Mouse (Mus musculus) limb, embryonic 10.5 days (tissue): ENCODE measurements at regions not wholly inside any gene's neighbourhood (a gene's known extent, or its start where the extent isn't known, plus 50 kb on each side); places are given as distances from the start of the nearest gene placed in this dataset.

Experiments
- DNase-seq: peaks from one replicate; pipeline ENCODE4 v3.0.0-alpha.2; 2017; ENCODE audit warnings: low spot score
- H3K27ac ChIP-seq: fragments of 300-500 bp; sonication (generic); 2 replicates; pipeline ENCODE4 v1.5.1; 2016; ENCODE audit warnings: mild to moderate bottlenecking
- H3K27me3 ChIP-seq: fragments of 300-500 bp; sonication (generic); 2 replicates; pipeline ENCODE4 v1.6.1; 2016; ENCODE audit warnings: low read depth, mild to moderate bottlenecking; ENCODE audit not compliant: poor library complexity, severe bottlenecking
- H3K36me3 ChIP-seq: fragments of 300-500 bp; sonication (generic); 2 replicates; pipeline ENCODE4 v1.6.1; 2016; ENCODE audit warnings: mild to moderate bottlenecking, moderate library complexity
- H3K4me1 ChIP-seq: fragments of 300-500 bp; sonication (generic); 2 replicates; pipeline ENCODE4 v1.6.1; 2016
- H3K4me3 ChIP-seq: fragments of 300-500 bp; sonication (generic); 2 replicates; pipeline ENCODE4 v1.5.1; 2016; ENCODE audit warnings: mild to moderate bottlenecking, moderate library complexity
- H3K9me3 ChIP-seq: fragments of 300-500 bp; sonication (generic); replicated peaks from 2 replicates; pipeline ENCODE4 v1.6.1; 2016; ENCODE audit warnings: mild to moderate bottlenecking
- WGBS: fragments of 180-500 bp; shearing (Covaris S2); methylation state at CpG from one replicate; pipeline ENCODE4 v1.1.7; 2016; 5-methylcytosine and 5-hydroxymethylcytosine counted together

- Histone ChIP-seq H3K9me3 (no peaks in the 10 kb centered on the region), H3K4me1 (no peaks in the 10 kb centered on the region), H3K27me3 (no peaks in the 10 kb centered on the region), H3K36me3 (no peaks in the 10 kb centered on the region), H3K27ac (no peak overlapping the region), H3K4me3 (no peak overlapping the region)
- DNase-seq, result no peak
Measured at GRCm38 (mm10) chr13:69343806-69344205, 189.7 kb upstream of the Nsun2 start.

DNA sequence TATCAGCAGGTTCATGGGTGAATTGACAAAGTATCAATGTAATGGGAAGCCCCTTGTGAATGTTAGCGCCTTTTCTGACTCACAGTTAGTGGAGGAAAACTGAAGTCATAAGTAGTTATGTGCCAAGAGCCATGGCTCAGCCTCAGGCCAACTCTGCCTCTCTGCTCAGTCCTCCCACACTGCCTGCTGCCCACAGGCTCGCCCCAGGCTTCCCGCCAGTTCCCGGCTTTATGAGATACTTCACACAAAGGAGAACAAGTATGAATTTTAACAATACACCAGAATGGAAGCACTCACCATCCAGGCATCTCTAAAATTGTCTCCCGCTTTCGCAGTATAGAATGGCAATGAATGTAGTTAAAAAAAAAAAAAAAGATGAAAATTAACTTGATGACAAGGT, 176.1 kb upstream of the Nsun2 start:
- no peak for DNase-seq
- no peaks in the 10 kb centered on the region for H3K27me3 ChIP-seq
- no peak overlapping the region for H3K27ac ChIP-seq
- no peaks in the 10 kb centered on the region for H3K4me1 ChIP-seq
- H3K4me3 ChIP-seq, result no peak overlapping the region
- 90% methylated on average over 6 of the region's 6 CpGs for WGBS
- no peaks in the 10 kb centered on the region for H3K36me3 ChIP-seq
- H3K9me3 ChIP-seq, result no peaks in the 10 kb centered on the region

GRCm38 (mm10) chr13:69365880-69366490, 167.6 kb upstream of the Nsun2 start:
- Histone ChIP-seq H3K9me3 (no peaks in the 10 kb centered on the region), H3K27ac (no peak overlapping the region), H3K4me3 (no peak overlapping the region), H3K36me3 (no peaks in the 10 kb centered on the region), H3K27me3 (no peaks in the 10 kb centered on the region), H3K4me1 (no peaks in the 10 kb centered on the region)
- DNase-seq, result no peak
- 75% methylated on average over 1 of the region's 1 CpGs for WGBS

- H3K27ac ChIP-seq, result no peak overlapping the region
Measured at GRCm38 (mm10) chr13:69373101-69373815, 160.3 kb upstream of the Nsun2 start.

GRCm38 (mm10) chr13:69373816-69374142, 159.8 kb upstream of the Nsun2 start:
- Histone ChIP-seq H3K36me3 (no peaks in the 10 kb centered on the region), H3K4me1 (no peaks in the 10 kb centered on the region), H3K9me3 (no peaks in the 10 kb centered on the region), H3K27ac (no peak overlapping the region), H3K27me3 (no peaks in the 10 kb centered on the region), H3K4me3 (no peak overlapping the region)
- 69% methylated on average over 1 of the region's 1 CpGs for WGBS
- no peak for DNase-seq

More at GRCm38 (mm10) chr13:69373101-69373815, 160.3 kb upstream of the Nsun2 start:
- WGBS, result 88% methylated on average over 6 of the region's 6 CpGs
- Histone ChIP-seq H3K36me3 (no peaks in the 10 kb centered on the region), H3K4me3 (no peak overlapping the region), H3K4me1 (no peaks in the 10 kb centered on the region), H3K9me3 (no peaks in the 10 kb centered on the region), H3K27me3 (no peaks in the 10 kb centered on the region)
- no peak for DNase-seq

GRCm38 (mm10) chr13:69380403-69380802, 153.1 kb upstream of the Nsun2 start:
- DNase-seq, result no peak
- Histone ChIP-seq H3K27me3 (no peaks in the 10 kb centered on the region), H3K27ac (no peak overlapping the region), H3K36me3 (no peaks in the 10 kb centered on the region), H3K4me1 (no peaks in the 10 kb centered on the region), H3K9me3 (no peaks in the 10 kb centered on the region), H3K4me3 (no peak overlapping the region)
- 78% methylated on average over 4 of the region's 4 CpGs for WGBS

DNA sequence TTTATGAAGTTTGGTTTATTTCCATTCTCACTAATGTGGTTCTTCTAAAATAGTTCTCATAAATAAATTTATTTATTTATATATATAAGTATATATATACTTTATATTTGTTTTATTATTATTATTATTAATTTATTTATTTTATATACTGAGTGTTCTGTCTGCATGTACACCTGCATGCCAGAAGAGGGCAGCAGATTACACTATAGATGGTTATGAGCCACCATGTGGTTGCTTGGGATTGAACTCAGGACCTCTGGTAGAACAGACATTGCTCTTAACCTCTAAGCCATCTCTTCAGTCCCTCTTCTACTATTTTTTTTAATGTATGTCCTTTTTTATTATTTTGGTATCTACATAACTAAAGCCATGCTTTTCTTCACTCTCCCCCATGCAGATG, 148.8 kb upstream of the Nsun2 start:
- Histone ChIP-seq H3K36me3 (no peaks in the 10 kb centered on the region), H3K27me3 (no peaks in the 10 kb centered on the region), H3K9me3 (no peaks in the 10 kb centered on the region), H3K4me1 (no peaks in the 10 kb centered on the region), H3K4me3 (no peak overlapping the region), H3K27ac (no peak overlapping the region)
- no peak for DNase-seq

GRCm38 (mm10) chr13:69392917-69393827, 140.4 kb upstream of the Nsun2 start:
- WGBS, result 86% methylated on average over 11 of the region's 11 CpGs
- no peak for DNase-seq
- no peaks in the 10 kb centered on the region for H3K9me3 ChIP-seq

DNA sequence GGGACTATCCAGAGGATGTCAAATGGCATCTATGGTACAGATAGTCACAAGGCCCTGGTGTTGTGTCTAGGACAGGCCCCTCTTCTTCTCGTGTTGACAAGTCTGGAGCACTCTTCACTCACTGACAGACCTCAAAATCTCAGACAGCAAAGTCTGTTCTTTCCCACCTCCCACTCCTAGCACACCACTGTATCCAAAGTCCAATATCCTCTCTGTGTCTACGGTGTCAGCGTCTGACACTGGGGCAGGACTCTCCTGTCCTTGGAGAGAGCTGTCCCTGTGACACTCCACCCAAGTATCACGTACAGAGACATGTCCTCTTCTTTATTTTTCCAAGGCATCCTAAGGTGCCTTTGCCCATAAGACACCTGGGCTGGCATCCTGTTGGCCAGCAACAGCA, 139.0 kb upstream of the Nsun2 start:
- Histone ChIP-seq H3K9me3 (no peaks in the 10 kb centered on the region), H3K36me3 (no peaks in the 10 kb centered on the region), H3K27me3 (no peaks in the 10 kb centered on the region), H3K4me3 (no peak overlapping the region), H3K27ac (no peak overlapping the region), H3K4me1 (no peaks in the 10 kb centered on the region)
- 87% methylated on average over 4 of the region's 4 CpGs for WGBS
- DNase-seq, result no peak

More at GRCm38 (mm10) chr13:69392917-69393827, 140.4 kb upstream of the Nsun2 start:
- no peak overlapping the region for H3K4me3 ChIP-seq
- no peaks in the 10 kb centered on the region for H3K36me3 ChIP-seq
- no peak overlapping the region for H3K27ac ChIP-seq
- H3K27me3 ChIP-seq, result no peaks in the 10 kb centered on the region
- H3K4me1 ChIP-seq, result no peaks in the 10 kb centered on the region

- DNase-seq, result no peak
- 95% methylated on average over 1 of the region's 1 CpGs for WGBS
- no peaks in the 10 kb centered on the region for H3K27me3 ChIP-seq
Measured at GRCm38 (mm10) chr13:69410359-69410758, 123.2 kb upstream of the Nsun2 start.

DNA sequence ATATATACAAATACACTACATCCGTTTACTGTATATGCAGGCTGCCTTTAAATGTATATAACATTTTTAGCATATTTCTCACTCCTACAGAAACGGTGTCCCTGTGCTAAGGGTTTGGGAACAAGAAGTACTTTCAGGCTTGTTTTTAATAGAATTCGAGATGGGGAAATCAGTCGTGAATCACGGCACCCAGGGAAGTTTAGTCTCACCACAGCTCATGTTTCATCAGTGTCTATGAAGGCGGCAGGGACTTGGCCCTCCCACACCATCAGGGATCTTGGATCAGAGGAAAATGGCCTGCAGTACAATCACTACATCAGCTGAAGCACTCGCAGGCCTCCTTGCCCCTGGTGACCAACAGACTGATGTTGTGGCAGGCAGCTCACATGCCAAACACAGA, 118.7 kb upstream of the Nsun2 start:
- no peaks in the 10 kb centered on the region for H3K27me3 ChIP-seq
- no peak for DNase-seq
- 0 out of 2 replicates have a peak, but pooled peaks cover 6% of the 10 kb centered on the region for H3K4me1 ChIP-seq
- no peaks in the 10 kb centered on the region for H3K36me3 ChIP-seq
- no peak overlapping the region for H3K4me3 ChIP-seq
- H3K9me3 ChIP-seq, result 0 out of 2 replicates have a peak, but pooled peaks cover 2% of the 10 kb centered on the region
- 87% methylated on average over 7 of the region's 7 CpGs for WGBS
- no peak overlapping the region for H3K27ac ChIP-seq

More at GRCm38 (mm10) chr13:69410359-69410758, 123.2 kb upstream of the Nsun2 start:
- Histone ChIP-seq H3K4me1 (no peaks in the 10 kb centered on the region), H3K27ac (no peak overlapping the region), H3K9me3 (no peaks in the 10 kb centered on the region), H3K4me3 (no peak overlapping the region), H3K36me3 (no peaks in the 10 kb centered on the region)

- Histone ChIP-seq H3K27me3 (no peaks in the 10 kb centered on the region), H3K4me3 (no peak overlapping the region), H3K27ac (no peak overlapping the region), H3K36me3 (no peaks in the 10 kb centered on the region), H3K9me3 (0 out of 2 replicates have a peak, but pooled peaks cover 2% of the 10 kb centered on the region), H3K4me1 (0 out of 2 replicates have a peak, but pooled peaks cover 6% of the 10 kb centered on the region)
- 80% methylated on average over 2 of the region's 2 CpGs for WGBS
- DNase-seq, result no peak
Measured at GRCm38 (mm10) chr13:69416726-69417125, 116.8 kb upstream of the Nsun2 start.
